ENCODE assay signal across 24 mouse cellular contexts in the genomic region with DNA sequence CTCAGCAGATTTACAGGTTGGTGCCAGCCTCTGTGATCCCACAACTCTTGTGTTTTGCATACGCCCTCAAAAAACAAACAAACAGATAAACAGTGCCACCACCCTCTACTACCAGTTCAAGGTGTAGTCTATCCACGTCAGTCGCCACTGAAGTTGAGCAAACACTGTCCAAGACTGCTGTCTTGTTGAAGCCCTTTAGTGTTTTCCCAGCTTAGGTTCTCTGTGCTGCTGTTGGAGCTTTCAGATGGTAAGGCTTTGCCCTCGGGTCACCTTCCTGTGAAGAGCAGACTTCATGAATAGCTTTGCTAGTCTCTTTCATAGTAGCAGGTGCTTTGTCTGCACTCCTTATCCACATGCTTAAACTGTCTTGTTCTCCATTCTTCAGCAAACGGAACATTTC.
"Had no signal": no experiment of that assay in that cellular context is flagged by ENCODE, and none has a peak within 500 bp of the region (broad histone marks: within the 10 kb centered on the region; RNA-seq: fewer than 3 reads in every experiment).

No protein-coding gene starts in this region.

- H3K27me3 ChIP-seq: embryonic facial prominence, embryonic 12.5 days; embryonic facial prominence, embryonic 13.5 days; embryonic facial prominence, embryonic 15.5 days; forebrain, embryonic 12.5 days; forebrain, embryonic 13.5 days; forebrain, embryonic 15.5 days had no signal

- DNase-seq: cerebellum, adult 2 months; cerebellum, adult 8-10 months; cerebellum, adult 9-10 months; cerebellum, adult 9-11 months; cerebellum, postnatal 25 days; cerebellum, postnatal 36 days; forebrain, postnatal 0 days; gastrocnemius, adult 2 months; gastrocnemius, postnatal 10 days; gastrocnemius, postnatal 14 days; gastrocnemius, postnatal 25 days; gastrocnemius, postnatal 36 days had no signal

- H3K27ac ChIP-seq: embryonic facial prominence, embryonic 10.5 days; embryonic facial prominence, embryonic 12.5 days; embryonic facial prominence, embryonic 13.5 days; embryonic facial prominence, embryonic 15.5 days; forebrain, embryonic 10.5 days; forebrain, embryonic 12.5 days; forebrain, embryonic 13.5 days; forebrain, embryonic 15.5 days; gastrocnemius, adult 2 months; heart, adult 2 months had no signal

- H3K4me1 ChIP-seq: embryonic facial prominence, embryonic 12.5 days; forebrain, embryonic 10.5 days; forebrain, embryonic 12.5 days; forebrain, embryonic 13.5 days; forebrain, embryonic 15.5 days had no signal

- ATAC-seq: forebrain, embryonic 13.5 days; forebrain, embryonic 14.5 days; forebrain, embryonic 15.5 days; forebrain, embryonic 16.5 days; forebrain, postnatal 0 days had no signal

- H3K9me3 ChIP-seq: embryonic facial prominence, embryonic 10.5 days; embryonic facial prominence, embryonic 12.5 days; embryonic facial prominence, embryonic 13.5 days; embryonic facial prominence, embryonic 15.5 days; forebrain, embryonic 10.5 days; forebrain, embryonic 12.5 days; forebrain, embryonic 13.5 days; forebrain, embryonic 15.5 days had no signal

- H3K4me2 ChIP-seq: embryonic facial prominence, embryonic 12.5 days; embryonic facial prominence, embryonic 13.5 days; embryonic facial prominence, embryonic 15.5 days; forebrain, embryonic 12.5 days; forebrain, embryonic 13.5 days; forebrain, embryonic 15.5 days had no signal

- H3K4me3 ChIP-seq: embryonic facial prominence, embryonic 10.5 days; embryonic facial prominence, embryonic 12.5 days; embryonic facial prominence, embryonic 13.5 days; embryonic facial prominence, embryonic 15.5 days; erythroblast, embryonic 14.5 days; forebrain, embryonic 10.5 days; forebrain, embryonic 12.5 days; forebrain, embryonic 13.5 days; forebrain, embryonic 15.5 days; gastrocnemius, adult 2 months; heart, adult 2 months had no signal

- H3K36me3 ChIP-seq: embryonic facial prominence, embryonic 10.5 days; embryonic facial prominence, embryonic 12.5 days; embryonic facial prominence, embryonic 13.5 days; embryonic facial prominence, embryonic 15.5 days; forebrain, embryonic 10.5 days; forebrain, embryonic 12.5 days; forebrain, embryonic 15.5 days had no signal

- H3K9ac ChIP-seq: embryonic facial prominence, embryonic 12.5 days; embryonic facial prominence, embryonic 13.5 days; embryonic facial prominence, embryonic 15.5 days; forebrain, embryonic 12.5 days; forebrain, embryonic 13.5 days; forebrain, embryonic 15.5 days; forebrain, postnatal 0 days had no signal
